Mouse (Mus musculus) embryonic fibroblast, embryonic 13.5 days (primary cell): Measurements from ENCODE around the gene Psmg4.

Source experiments
- CTCF ChIP-seq: IDR thresholded peaks from 2 replicates; pipeline ENCODE4 v1.5.1; 2011; ENCODE audit warnings: mild to moderate bottlenecking, control low read depth, low read length, moderate library complexity, borderline replicate concordance; ENCODE audit not compliant: insufficient read depth
- POLR2A ChIP-seq: IDR thresholded peaks from 2 replicates; pipeline ENCODE4 v1.6.1; 2011; ENCODE audit warnings: low read depth, mild to moderate bottlenecking, control low read depth, low read length, moderate library complexity

GRCm38 (mm10) chr13:34187571-34187970 is 24.8 kb downstream of the Psmg4 start:
- TF ChIP-seq POLR2A, result no peak
- peak; percentile 69; the same call in 1 of the 2 replicates for TF ChIP-seq CTCF
